Mouse (Mus musculus): Measurements from ENCODE around the gene Cpd. TPM values are rescaled to one million over a fixed set of nuclear protein-coding genes. Genes with fewer than 3 reads are reported as not detected.

Gene Cpd
- polyA plus RNA-seq, 1 experiment from 2014 or later = 13.2 TPM

DNA sequence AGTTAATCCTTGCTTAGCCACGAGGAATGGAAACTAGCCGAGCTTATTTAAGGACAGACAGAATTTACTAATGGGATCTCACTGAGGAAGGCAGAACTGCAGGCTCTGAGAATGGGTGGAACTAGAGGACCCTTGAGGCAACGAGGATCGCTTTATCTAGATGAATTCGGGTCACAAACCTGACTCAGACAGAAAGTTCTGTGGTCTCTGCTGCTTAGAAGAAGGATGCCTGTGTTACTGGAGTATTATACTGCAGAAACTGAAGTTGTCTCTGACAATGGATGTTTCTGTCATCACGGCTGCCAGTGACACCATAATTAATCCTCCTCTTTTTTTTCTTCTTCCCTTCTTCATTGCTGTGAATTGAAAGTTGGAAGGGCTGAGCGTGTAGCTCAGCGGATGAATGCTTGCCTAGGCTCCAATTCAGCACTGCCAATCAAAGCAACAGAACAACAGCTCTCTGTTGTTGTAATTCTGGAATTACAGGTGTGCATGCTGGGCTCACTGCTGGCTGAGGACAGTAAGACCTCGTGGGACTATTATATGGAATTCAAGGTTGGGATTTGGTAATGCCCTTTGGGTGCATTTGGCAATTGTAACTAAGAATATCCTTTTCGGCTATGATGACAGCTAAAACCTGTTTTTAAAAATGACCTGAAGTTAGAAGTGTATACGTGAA, 25.9 kb upstream of the Cpd start:
- H3K27me3 ChIP-seq = no peaks in the 10 kb centered on the region
- ATAC-seq (ENCODE audit: low FRiP score) = no peak
- H3K9me3 ChIP-seq = no peaks in the 10 kb centered on the region
- H3K4me3 ChIP-seq (replicated peaks) = no peak overlapping the region
- H3K9ac ChIP-seq = no peak overlapping the region
- no peaks in the 10 kb centered on the region for H3K36me3 ChIP-seq (replicated peaks)
- no peak overlapping the region for H3K27ac ChIP-seq
- H3K4me2 ChIP-seq = no peak overlapping the region
- WGBS = 54% methylated on average over 11 of the region's 11 CpGs
- H3K4me1 ChIP-seq = 0 out of 2 replicates have a peak, but pooled peaks cover 3% of the 10 kb centered on the region

DNA sequence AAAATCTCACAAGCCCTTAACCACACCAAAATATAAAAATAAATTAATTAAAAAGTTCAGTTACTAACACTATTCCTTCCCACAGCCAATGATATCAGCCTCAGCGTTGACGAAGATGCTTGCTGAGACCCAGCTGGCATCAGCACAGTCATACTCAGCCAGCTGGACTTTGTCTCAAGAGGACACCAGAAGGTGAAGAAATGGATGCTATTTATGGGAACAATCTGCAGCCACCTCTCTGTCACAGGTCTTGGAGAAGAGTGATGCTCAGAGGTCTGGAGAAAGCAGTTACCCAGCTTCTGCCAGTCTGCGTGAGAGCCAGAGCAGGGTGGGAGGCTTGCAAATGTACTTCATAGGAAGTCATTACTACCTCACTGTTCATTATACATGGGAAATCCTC, 14.4 kb upstream of the Cpd start:
- no peak overlapping the region for H3K4me3 ChIP-seq (replicated peaks)
- no peaks in the 10 kb centered on the region for H3K36me3 ChIP-seq (replicated peaks)
- no peak overlapping the region for H3K27ac ChIP-seq
- H3K4me2 ChIP-seq = no peak overlapping the region
- no peaks in the 10 kb centered on the region for H3K9me3 ChIP-seq
- no peak for ATAC-seq (ENCODE audit: low FRiP score)
- H3K9ac ChIP-seq = no peak overlapping the region
- H3K27me3 ChIP-seq = no peaks in the 10 kb centered on the region
- 100% methylated on average over 3 of the region's 3 CpGs for WGBS
- no peaks in the 10 kb centered on the region for H3K4me1 ChIP-seq

DNA sequence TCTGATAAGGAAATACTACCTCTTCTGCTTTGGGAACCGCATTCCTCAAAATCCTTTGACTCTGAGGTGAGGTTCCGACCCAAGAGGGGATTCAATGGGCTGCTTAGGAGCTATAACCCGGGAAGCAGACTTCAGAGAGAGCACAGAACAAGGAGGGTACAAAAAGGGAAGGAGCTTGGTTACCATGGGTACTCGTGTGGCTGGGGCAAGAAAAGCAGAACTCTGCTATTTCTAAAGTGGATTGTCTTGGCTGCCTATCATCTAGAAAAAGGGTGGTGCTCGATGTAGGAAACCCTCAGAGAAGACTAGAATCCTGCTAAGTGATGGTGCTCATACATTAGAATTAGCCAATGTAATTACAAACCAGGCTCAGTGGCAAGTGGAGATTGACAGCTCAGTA, 12.4 kb upstream of the Cpd start:
- Histone ChIP-seq H3K4me1 (peaks cover 6% of the 10 kb centered on the region), H3K4me3 (replicated peaks) (no peak overlapping the region)

DNA sequence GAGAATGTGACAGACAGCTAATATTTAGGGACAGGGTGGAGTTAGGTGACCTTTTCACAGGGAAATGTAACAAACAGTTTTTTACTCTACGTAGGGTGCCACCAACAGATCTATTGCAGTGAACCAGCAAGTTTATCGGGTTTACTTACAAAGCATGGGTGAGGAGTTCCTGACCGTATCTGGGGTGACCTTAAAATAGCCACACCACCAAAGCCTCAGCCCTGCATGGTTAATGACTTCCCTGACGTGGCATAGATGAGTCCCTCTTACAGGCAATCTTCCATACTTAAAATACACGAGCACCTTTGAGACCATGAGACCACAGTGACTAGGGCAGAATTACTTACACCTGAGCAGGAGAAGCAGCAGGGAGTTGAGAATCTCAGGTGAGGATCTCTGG, 12.0 kb upstream of the Cpd start:
- no peak for ATAC-seq (ENCODE audit: low FRiP score)
- no peak overlapping the region for H3K27ac ChIP-seq
- H3K36me3 ChIP-seq (replicated peaks) = no peaks in the 10 kb centered on the region
- no peaks in the 10 kb centered on the region for H3K9me3 ChIP-seq
- H3K4me2 ChIP-seq = no peak overlapping the region
- H3K4me3 ChIP-seq (replicated peaks) = no peak overlapping the region
- no peaks in the 10 kb centered on the region for H3K27me3 ChIP-seq
- WGBS = 76% methylated on average over 5 of the region's 5 CpGs
- peaks cover 6% of the 10 kb centered on the region for H3K4me1 ChIP-seq
- H3K9ac ChIP-seq = no peak overlapping the region

More for the DNA sequence above, 12.4 kb upstream of the Cpd start:
- 72% methylated on average over 5 of the region's 5 CpGs for WGBS
- Histone ChIP-seq H3K27ac (no peak overlapping the region), H3K36me3 (replicated peaks) (no peaks in the 10 kb centered on the region), H3K9ac (no peak overlapping the region), H3K4me2 (no peak overlapping the region), H3K9me3 (no peaks in the 10 kb centered on the region), H3K27me3 (no peaks in the 10 kb centered on the region)
- ATAC-seq (ENCODE audit: low FRiP score) = no peak

DNA sequence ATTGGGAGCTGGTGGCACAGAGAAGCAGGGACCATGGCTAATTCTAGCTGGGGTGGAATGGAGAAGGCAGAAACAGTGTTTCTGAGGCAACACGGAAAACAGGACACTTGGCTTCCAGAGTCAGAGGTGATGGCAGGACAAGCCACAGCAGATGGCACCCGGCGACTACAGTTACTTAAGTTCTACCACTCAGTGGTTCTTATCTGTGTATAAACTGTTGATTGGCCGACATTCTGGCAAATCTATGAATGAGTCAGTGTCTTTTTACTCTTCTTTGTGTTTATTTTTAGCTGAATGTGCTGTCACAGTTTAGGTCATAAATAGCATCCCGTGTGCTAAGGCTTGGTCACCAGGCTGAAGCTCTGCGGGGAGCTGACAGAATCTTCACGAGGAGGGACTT, 10.3 kb upstream of the Cpd start:
- Histone ChIP-seq H3K4me3 (replicated peaks) (no peak overlapping the region), H3K27me3 (no peaks in the 10 kb centered on the region), H3K4me2 (no peak overlapping the region), H3K36me3 (replicated peaks) (no peaks in the 10 kb centered on the region), H3K27ac (no peak overlapping the region), H3K9ac (no peak overlapping the region), H3K4me1 (peaks cover 6% of the 10 kb centered on the region), H3K9me3 (no peaks in the 10 kb centered on the region)
- 90% methylated on average over 7 of the region's 7 CpGs for WGBS
- ATAC-seq (ENCODE audit: low FRiP score) = no peak

DNA sequence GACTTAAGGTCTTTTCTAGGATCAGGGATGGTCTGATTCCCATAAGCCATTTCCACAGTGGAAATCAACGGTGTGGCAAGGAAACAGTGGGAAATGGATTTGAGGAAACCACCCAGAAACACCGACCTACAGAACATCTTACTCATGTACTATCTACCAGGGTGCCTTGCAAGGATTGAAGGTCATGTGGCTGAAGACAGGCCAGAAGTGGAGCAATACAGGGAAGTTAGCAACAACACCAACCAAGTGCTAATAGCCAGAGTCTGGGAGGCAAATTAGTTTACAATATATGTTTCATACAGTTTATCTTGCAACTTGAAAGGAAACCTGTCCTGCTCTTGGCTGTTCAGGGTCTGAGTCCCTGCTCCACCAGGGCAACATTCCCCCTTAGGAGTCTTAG, 9.8 kb upstream of the Cpd start:
- H3K27me3 ChIP-seq = no peaks in the 10 kb centered on the region
- H3K27ac ChIP-seq = no peak overlapping the region
- H3K4me1 ChIP-seq = peaks cover 6% of the 10 kb centered on the region
- no peaks in the 10 kb centered on the region for H3K36me3 ChIP-seq (replicated peaks)
- H3K4me2 ChIP-seq = no peak overlapping the region
- no peak overlapping the region for H3K4me3 ChIP-seq (replicated peaks)
- H3K9me3 ChIP-seq = no peaks in the 10 kb centered on the region
- no peak for ATAC-seq (ENCODE audit: low FRiP score)
- no peak overlapping the region for H3K9ac ChIP-seq
- 92% methylated on average over 2 of the region's 2 CpGs for WGBS

DNA sequence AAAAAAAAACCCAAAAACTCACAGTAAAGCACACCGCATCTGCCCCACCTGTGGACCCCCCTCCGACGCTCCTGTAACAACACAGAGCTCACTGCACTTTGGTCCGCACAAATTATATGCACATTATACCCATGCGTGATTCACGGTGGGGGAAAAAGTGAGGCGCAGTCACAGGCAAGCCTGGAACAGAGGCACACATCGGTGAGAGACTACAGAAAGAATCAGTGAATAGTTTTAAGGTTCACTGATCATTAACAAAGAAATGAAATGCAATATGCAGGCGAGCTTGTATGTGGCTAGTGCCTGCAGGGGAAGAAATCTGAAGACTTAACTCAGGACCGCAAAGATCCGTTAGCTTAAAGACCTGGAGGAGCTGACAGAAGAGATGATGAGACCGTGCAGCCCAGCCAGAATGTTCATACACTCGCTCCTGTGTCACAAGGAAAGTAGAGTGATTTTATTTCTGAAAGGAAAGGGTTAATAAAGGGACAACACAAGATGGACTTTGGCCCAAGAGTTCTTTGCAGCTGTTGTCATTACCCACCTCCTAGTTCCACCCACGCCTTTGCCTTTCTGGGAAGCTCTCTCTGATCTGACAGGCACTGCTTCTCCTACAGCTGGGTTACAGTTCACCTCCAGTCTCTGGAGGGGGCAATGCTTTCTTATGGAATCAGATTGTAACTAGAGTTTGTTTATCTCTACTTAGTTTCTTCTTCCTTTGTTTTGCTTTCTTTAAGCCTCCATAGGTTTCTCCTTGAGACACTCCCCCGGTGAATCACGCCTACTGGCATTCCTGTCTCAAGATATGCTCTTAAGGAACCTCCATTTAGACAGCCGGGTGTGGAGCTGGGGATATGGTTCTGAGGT, 7.9 kb upstream of the Cpd start:
- no peak for ATAC-seq (ENCODE audit: low FRiP score)
- no peaks in the 10 kb centered on the region for H3K9me3 ChIP-seq
- H3K36me3 ChIP-seq (replicated peaks) = no peaks in the 10 kb centered on the region
- H3K4me2 ChIP-seq = 0 out of 2 replicates have a peak overlapping the region, but pooled peaks have one; percentile 3
- 39% methylated on average over 17 of the region's 17 CpGs for WGBS
- H3K9ac ChIP-seq = peak overlapping the region; percentile 12; the same call in 1 of the 2 replicates
- H3K4me3 ChIP-seq (replicated peaks) = no peak overlapping the region
- peaks cover 6% of the 10 kb centered on the region for H3K4me1 ChIP-seq
- no peaks in the 10 kb centered on the region for H3K27me3 ChIP-seq
- no peak overlapping the region for H3K27ac ChIP-seq

DNA sequence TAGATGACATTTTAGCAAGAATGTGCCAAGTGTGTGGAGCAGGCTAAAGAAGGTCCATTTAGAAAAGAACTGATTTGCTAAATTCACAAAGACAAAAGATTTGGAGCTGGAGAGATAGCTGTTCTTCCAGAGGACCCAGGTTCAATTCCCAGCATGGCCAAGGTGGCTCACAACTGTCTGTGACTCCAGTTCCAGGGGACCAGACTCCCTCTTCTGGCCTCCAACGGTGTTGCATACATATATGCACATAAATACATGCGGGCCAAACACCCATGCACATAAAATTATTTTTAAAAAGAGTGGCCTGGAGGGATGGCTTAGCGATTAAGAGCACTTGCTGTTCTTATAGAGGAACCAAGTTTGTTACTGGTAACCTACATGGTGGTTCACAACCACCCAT, 4.7 kb upstream of the Cpd start:
- no peak overlapping the region for H3K4me2 ChIP-seq
- no peak overlapping the region for H3K27ac ChIP-seq
- no peaks in the 10 kb centered on the region; the same call in 1 of the 2 replicates for H3K27me3 ChIP-seq
- no peaks in the 10 kb centered on the region for H3K36me3 ChIP-seq (replicated peaks)
- H3K4me3 ChIP-seq (replicated peaks) = no peak overlapping the region
- H3K4me1 ChIP-seq = peaks cover 11% of the 10 kb centered on the region
- ATAC-seq (ENCODE audit: low FRiP score) = no peak
- H3K9ac ChIP-seq = no peak overlapping the region
- H3K9me3 ChIP-seq = no peaks in the 10 kb centered on the region
- WGBS = 78% methylated on average over 3 of the region's 3 CpGs

DNA sequence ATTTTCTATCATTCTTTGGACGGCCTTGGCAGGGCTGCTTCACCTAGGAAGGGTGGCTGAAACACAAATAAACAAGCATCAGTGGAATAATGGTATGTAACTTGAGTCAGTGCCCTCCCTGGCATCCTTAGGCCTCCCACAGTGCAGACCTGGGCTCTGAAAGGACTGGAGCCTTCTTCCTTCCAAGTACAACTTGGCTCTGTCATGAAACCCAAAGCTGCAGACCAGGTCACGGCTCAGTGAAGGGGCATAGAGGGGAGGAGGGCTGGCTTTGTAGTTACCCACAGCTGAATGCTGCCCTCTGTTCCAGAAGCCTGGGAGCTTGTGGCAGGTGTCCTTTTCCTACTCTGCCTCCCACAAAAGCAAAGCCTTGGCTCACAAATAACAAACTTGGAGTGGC, 2.8 kb upstream of the Cpd start:
- Histone ChIP-seq H3K27ac (no peak overlapping the region), H3K4me2 (no peak overlapping the region), H3K27me3 (no peaks in the 10 kb centered on the region; the same call in 1 of the 2 replicates), H3K36me3 (replicated peaks) (no peaks in the 10 kb centered on the region), H3K9ac (no peak overlapping the region), H3K9me3 (no peaks in the 10 kb centered on the region), H3K4me3 (replicated peaks) (no peak overlapping the region), H3K4me1 (peaks cover 26% of the 10 kb centered on the region)
- no peak for ATAC-seq (ENCODE audit: low FRiP score)
- 32% methylated on average over 2 of the region's 2 CpGs for WGBS

DNA sequence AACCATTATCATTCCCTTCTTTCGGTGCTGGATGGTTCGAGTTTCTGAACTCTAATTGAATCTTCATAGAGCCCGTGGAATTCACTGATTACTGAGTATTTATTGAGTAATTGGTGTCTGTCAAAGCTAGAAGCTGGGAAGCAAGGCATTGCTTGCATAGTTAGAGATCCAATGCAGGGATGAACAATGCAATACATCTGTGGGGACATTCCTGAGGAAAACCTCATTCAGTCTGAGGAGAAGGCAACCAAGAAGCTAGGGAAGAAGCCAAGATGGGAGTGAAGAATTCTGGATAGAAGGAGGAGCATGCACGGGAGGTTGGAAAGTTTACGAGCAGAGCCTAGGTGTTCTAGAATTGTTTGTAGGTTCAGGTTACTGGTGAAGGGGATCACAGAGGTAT, 1.3 kb upstream of the Cpd start:
- Histone ChIP-seq H3K36me3 (replicated peaks) (no peaks in the 10 kb centered on the region), H3K9me3 (no peaks in the 10 kb centered on the region)
- WGBS = 84% methylated on average over 5 of the region's 5 CpGs

DNA sequence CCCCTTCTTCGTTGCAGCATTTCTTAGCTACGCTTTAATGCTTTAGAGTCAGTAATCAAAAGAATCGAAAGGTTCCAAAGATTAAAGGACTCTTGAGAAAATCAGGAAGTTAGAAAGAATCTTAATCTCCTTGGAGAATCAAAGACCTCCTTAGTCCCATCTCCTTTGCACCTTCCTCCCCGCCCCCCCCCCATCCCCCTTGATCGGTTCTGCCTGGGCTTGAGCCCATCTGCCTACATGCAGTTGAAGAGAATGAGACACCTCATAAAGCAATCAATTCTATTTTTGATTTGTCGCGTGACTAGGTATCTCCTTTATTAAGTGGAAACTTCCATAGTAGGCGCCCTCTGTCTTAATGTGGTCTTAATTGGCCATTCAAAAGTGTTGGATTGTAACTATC, 536 bp upstream of the Cpd start:
- Histone ChIP-seq H3K36me3 (replicated peaks) (no peaks in the 10 kb centered on the region), H3K9me3 (no peaks in the 10 kb centered on the region), H3K4me1 (peaks cover 30% of the 10 kb centered on the region), H3K9ac (0 out of 2 replicates have a peak overlapping the region, but pooled peaks have one; percentile 39), H3K27ac (no peak overlapping the region), H3K4me3 (replicated peaks) (peak overlapping the region; percentile 94), H3K27me3 (no peaks in the 10 kb centered on the region; the same call in 1 of the 2 replicates), H3K4me2 (peak overlapping the region; percentile 99)
- ATAC-seq (ENCODE audit: low FRiP score) = no peak
- WGBS = 22% methylated on average over 8 of the region's 8 CpGs

More for the DNA sequence above, 1.3 kb upstream of the Cpd start:
- H3K4me3 ChIP-seq (replicated peaks) = no peak overlapping the region
- no peaks in the 10 kb centered on the region; the same call in 1 of the 2 replicates for H3K27me3 ChIP-seq
- H3K27ac ChIP-seq = no peak overlapping the region
- H3K9ac ChIP-seq = no peak overlapping the region
- H3K4me1 ChIP-seq = peaks cover 27% of the 10 kb centered on the region
- H3K4me2 ChIP-seq = no peak overlapping the region
- no peak for ATAC-seq (ENCODE audit: low FRiP score)

DNA sequence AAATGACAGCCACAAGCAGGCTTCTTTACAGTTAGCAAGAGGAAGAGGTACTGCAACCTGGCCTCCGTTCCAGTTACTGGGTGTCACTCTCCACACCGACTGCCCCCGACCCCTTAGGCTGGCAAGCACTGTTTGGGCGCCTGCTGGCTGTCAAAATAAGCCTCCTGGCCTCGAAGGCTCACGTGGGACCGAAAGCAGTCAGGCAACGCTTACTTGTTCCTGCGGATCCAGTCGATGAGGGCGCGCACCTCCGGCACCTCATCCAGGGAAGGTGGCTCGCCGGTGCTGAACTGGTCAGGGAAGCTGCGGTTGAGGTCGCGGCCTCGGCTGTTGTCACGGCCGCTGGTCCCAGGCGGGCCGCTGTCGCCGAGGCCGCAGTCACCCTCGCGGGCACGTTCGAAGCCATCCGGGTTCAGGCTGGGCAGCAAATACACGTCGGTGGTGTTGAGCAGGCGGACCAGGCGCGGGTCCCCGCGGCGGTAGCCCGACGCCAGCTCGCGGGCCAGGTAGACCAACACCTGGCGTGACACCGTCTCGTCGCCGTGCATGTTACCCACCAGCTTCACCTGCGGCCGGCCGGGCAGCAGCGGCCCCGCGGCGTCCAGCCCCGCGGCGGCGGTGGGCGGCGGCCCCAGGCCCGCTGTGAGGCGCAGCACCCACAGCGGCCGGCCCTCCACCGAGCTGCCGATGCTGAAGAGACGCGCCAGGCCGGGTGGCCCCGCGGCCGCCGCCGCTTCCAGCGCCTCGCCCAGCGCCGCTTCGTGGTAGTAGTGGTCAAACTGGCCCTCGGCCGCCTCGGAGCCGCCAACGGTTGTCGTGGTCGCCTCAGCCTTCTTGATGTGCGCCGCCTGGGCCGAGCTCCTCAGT, 574 bp downstream of the Cpd start:
- H3K36me3 ChIP-seq (replicated peaks) = no peaks in the 10 kb centered on the region
- H3K27ac ChIP-seq = peak overlapping the region; percentile 92
- peak overlapping the region; percentile 94 for H3K4me3 ChIP-seq (replicated peaks)
- peak overlapping the region; percentile 99 for H3K4me2 ChIP-seq
- H3K27me3 ChIP-seq = no peaks in the 10 kb centered on the region; the same call in 1 of the 2 replicates
- WGBS = under 1% methylated on average over 80 of the region's 90 CpGs
- H3K4me1 ChIP-seq = peaks cover 36% of the 10 kb centered on the region
- H3K9me3 ChIP-seq = no peaks in the 10 kb centered on the region
- peak overlapping the region; percentile 90 for H3K9ac ChIP-seq
- ATAC-seq (ENCODE audit: low FRiP score) = peak; percentile 81

Measured in forebrain, embryonic 12.5 days (tissue).